Mouse (Mus musculus): ENCODE measurements around the gene Dennd4b. TPM values are rescaled to one million over a fixed set of nuclear protein-coding genes. Genes with fewer than 3 reads are reported as not detected.

The Dennd4b gene
- polyA plus RNA-seq, 1 experiment from 2014 or later, result 2.3 TPM

DNA sequence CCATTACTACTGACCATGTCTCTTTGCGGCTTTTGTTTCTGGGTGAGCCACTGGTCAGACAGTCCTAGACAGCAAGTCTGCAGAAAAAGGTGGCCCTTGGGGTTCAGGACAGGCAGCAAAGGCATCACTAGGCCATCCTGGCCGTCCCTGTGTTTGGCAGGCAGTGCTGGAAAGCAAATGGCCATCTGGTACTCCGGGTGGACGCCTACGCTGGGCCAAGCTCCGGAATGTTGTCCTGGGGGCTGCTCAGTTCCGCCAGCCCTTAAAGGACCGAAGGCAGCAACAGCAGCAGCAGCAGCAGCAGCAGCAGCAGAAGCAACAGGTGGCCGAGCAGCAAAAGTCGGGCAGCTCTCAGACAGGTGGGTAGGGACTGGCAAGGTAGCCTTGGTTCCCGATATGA lies 10.3 kb downstream of the Dennd4b start:
- Histone ChIP-seq H3K4me3 (ENCODE audit: low read depth, low read length) (no peak overlapping the region), H3K4me2 (replicated peaks; ENCODE audit: low read depth, low read length) (no peak overlapping the region), H3K27me3 (replicated peaks; ENCODE audit: insufficient read depth, low read length) (no peaks in the 10 kb centered on the region), H3K9me3 (ENCODE audit: low read length) (no peaks in the 10 kb centered on the region), H3K4me1 (ENCODE audit: insufficient read depth, low read depth, low read length) (no peaks in the 10 kb centered on the region; the same call in 1 of the 2 replicates), H3K36me3 (ENCODE audit: insufficient read depth, low read length) (peaks cover 4% of the 10 kb centered on the region), H3K9ac (replicated peaks; ENCODE audit: low read depth) (no peak overlapping the region), H3K27ac (ENCODE audit: low read length) (no peak overlapping the region)
- DNase-seq (ENCODE audit: low spot score) (no peak), ATAC-seq (no peak)
- TF ChIP-seq EP300 (IDR thresholded peaks at IDR 0.05) (no peak), CTCF (IDR thresholded peaks at IDR 0.05) (no peak)
- WGBS, result 85% methylated on average over 11 of the region's 11 CpGs

DNA sequence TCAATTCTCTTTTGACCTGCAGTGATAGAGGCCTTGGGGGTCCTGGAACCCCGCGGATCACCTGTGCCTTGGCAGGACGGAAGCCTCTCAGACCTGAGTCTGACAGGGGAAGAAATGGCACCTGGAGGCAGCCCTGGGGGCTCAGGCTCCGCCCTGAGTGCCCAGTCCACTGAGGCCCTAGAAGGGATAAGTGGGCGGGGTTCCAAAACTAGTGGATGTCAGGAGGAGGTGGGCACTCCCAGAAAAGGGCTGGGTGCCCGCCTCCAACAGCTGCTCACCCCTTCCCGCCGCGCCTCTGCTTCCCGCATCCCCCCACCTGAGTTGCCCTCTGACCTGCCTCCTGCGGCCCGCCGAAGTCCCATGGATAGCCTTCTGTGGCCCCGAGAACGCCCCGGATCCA lies 11.9 kb downstream of the Dennd4b start:
- Histone ChIP-seq H3K4me2 (replicated peaks; ENCODE audit: low read depth, low read length) (no peak overlapping the region), H3K4me3 (ENCODE audit: low read depth, low read length) (no peak overlapping the region), H3K4me1 (ENCODE audit: insufficient read depth, low read depth, low read length) (no peaks in the 10 kb centered on the region; the same call in 1 of the 2 replicates), H3K27me3 (replicated peaks; ENCODE audit: insufficient read depth, low read length) (no peaks in the 10 kb centered on the region), H3K9ac (replicated peaks; ENCODE audit: low read depth) (no peak overlapping the region), H3K36me3 (ENCODE audit: insufficient read depth, low read length) (peaks cover 4% of the 10 kb centered on the region), H3K27ac (ENCODE audit: low read length) (no peak overlapping the region), H3K9me3 (ENCODE audit: low read length) (no peaks in the 10 kb centered on the region)
- WGBS, result 61% methylated on average over 16 of the region's 16 CpGs
- DNase-seq (ENCODE audit: low spot score) (no peak), ATAC-seq (no peak)
- no peak for TF ChIP-seq CTCF (IDR thresholded peaks at IDR 0.05)
- TF ChIP-seq EP300 (IDR thresholded peaks at IDR 0.05), result no peak

DNA sequence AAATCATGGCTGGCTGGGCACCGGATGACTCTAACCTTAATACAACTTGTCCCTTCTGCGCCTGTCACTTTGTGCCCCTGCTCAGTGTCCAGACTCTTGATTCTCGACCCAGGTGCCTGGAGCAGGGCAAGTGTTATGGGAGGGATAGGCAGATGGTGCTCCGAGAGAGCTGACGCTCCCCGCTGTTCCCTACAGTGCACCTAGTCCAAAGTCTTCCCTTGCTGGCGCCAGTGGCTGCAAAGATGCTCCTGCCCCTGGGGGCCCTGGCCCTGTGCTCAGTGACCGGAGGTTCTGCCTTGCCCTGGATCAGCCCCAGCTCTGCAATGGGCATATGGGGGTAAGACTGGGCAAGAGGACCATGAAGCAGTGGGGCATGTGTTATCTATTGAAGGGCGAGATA lies 12.8 kb downstream of the Dennd4b start:
- ATAC-seq (no peak), DNase-seq (ENCODE audit: low spot score) (no peak)
- Histone ChIP-seq H3K4me1 (ENCODE audit: insufficient read depth, low read depth, low read length) (no peaks in the 10 kb centered on the region; the same call in 1 of the 2 replicates), H3K27me3 (replicated peaks; ENCODE audit: insufficient read depth, low read length) (no peaks in the 10 kb centered on the region), H3K9ac (replicated peaks; ENCODE audit: low read depth) (no peak overlapping the region), H3K4me3 (ENCODE audit: low read depth, low read length) (no peak overlapping the region), H3K9me3 (ENCODE audit: low read length) (no peaks in the 10 kb centered on the region), H3K36me3 (ENCODE audit: insufficient read depth, low read length) (peaks cover 4% of the 10 kb centered on the region), H3K4me2 (replicated peaks; ENCODE audit: low read depth, low read length) (no peak overlapping the region), H3K27ac (ENCODE audit: low read length) (no peak overlapping the region)
- TF ChIP-seq EP300 (IDR thresholded peaks at IDR 0.05) (no peak), CTCF (IDR thresholded peaks at IDR 0.05) (no peak)
- whole genome bisulfite sequencing, result 93% methylated on average over 9 of the region's 9 CpGs

DNA sequence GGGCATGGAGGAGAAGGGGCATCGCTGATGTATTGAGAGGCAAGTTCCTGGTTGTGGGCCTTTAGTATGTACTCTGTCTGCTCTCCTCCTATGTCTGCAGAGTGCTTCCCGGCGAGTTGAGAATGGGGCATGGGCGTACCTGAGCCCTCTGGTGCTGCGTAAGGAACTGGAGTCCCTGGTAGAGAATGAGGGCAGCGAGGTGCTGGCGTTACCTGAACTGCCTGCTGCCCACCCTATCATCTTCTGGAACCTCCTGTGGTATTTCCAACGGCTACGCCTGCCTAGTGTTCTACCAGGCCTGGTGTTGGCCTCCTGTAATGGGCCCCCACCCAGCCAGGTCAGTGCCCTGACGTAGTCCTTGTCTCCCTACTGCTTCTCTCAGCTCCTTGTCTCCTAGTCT lies 13.2 kb downstream of the Dennd4b start:
- DNase-seq (ENCODE audit: low spot score), result no peak
- ATAC-seq, result no peak
- Histone ChIP-seq H3K4me2 (replicated peaks; ENCODE audit: low read depth, low read length) (no peak overlapping the region), H3K9ac (replicated peaks; ENCODE audit: low read depth) (no peak overlapping the region), H3K27me3 (replicated peaks; ENCODE audit: insufficient read depth, low read length) (no peaks in the 10 kb centered on the region), H3K4me3 (ENCODE audit: low read depth, low read length) (no peak overlapping the region), H3K9me3 (ENCODE audit: low read length) (no peaks in the 10 kb centered on the region), H3K4me1 (ENCODE audit: insufficient read depth, low read depth, low read length) (no peaks in the 10 kb centered on the region; the same call in 1 of the 2 replicates), H3K27ac (ENCODE audit: low read length) (no peak overlapping the region), H3K36me3 (ENCODE audit: insufficient read depth, low read length) (peaks cover 4% of the 10 kb centered on the region)
- WGBS, result 95% methylated on average over 10 of the region's 10 CpGs
- TF ChIP-seq CTCF (IDR thresholded peaks at IDR 0.05) (no peak), EP300 (IDR thresholded peaks at IDR 0.05) (no peak)

DNA sequence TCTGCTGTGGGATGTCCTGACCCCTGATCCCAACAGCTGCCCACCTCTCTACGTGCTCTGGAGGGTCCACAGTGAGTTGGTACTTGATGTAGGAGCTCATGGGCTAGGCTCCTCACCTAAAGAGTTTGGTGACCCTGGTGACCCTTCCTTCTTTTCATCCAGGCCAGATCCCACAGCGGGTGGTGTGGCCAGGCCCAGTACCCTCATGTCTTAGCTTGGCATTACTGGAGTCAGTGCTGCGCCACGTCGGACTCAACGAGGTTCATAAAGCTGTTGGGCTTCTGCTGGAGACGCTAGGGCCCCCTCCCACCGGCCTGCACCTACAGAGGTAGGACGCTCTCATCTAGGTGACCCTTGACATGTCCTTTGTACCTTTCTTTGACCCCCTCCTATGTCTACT lies 14.2 kb downstream of the Dennd4b start:
- peaks cover 2% of the 10 kb centered on the region; the same call in 1 of the 2 replicates for H3K36me3 ChIP-seq (ENCODE audit: insufficient read depth, low read length)
- H3K27me3 ChIP-seq (replicated peaks; ENCODE audit: insufficient read depth, low read length), result no peaks in the 10 kb centered on the region
- no peak overlapping the region for H3K27ac ChIP-seq (ENCODE audit: low read length)
- 91% methylated on average over 9 of the region's 9 CpGs for WGBS
- no peak overlapping the region for H3K4me2 ChIP-seq (replicated peaks; ENCODE audit: low read depth, low read length)
- H3K4me1 ChIP-seq (ENCODE audit: insufficient read depth, low read depth, low read length), result no peaks in the 10 kb centered on the region; the same call in 1 of the 2 replicates
- DNase-seq (ENCODE audit: low spot score), result no peak
- H3K9ac ChIP-seq (replicated peaks; ENCODE audit: low read depth), result no peak overlapping the region
- ATAC-seq, result no peak
- TF ChIP-seq EP300 (IDR thresholded peaks at IDR 0.05) (no peak), CTCF (IDR thresholded peaks at IDR 0.05) (no peak)
- no peak overlapping the region for H3K4me3 ChIP-seq (ENCODE audit: low read depth, low read length)
- no peaks in the 10 kb centered on the region for H3K9me3 ChIP-seq (ENCODE audit: low read length)

DNA sequence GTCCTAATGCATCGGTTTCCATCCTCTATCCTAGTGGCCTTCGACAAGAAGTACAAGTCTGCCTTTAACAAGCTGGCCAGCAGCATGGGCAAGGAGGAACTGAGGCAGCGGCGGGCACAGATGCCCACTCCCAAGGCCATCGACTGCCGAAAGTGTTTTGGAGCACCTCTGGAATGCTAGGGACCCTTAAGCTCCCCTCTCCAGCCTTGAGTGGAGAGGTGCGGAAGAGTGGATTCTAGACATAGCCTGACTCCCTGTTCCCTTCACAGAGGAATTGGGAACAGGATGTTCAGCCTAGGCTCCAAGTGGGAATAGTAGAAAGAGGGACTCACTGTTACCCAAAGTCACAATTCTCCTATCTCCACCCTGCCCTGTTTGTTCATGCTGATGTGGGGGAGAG lies 14.8 kb downstream of the Dennd4b start:
- Histone ChIP-seq H3K4me1 (ENCODE audit: insufficient read depth, low read depth, low read length) (no peaks in the 10 kb centered on the region; the same call in 1 of the 2 replicates), H3K27me3 (replicated peaks; ENCODE audit: insufficient read depth, low read length) (no peaks in the 10 kb centered on the region), H3K9ac (replicated peaks; ENCODE audit: low read depth) (no peak overlapping the region), H3K4me3 (ENCODE audit: low read depth, low read length) (no peak overlapping the region), H3K36me3 (ENCODE audit: insufficient read depth, low read length) (no peaks in the 10 kb centered on the region), H3K4me2 (replicated peaks; ENCODE audit: low read depth, low read length) (no peak overlapping the region), H3K9me3 (ENCODE audit: low read length) (no peaks in the 10 kb centered on the region), H3K27ac (ENCODE audit: low read length) (peak overlapping the region; percentile 51; the same call in 1 of the 2 replicates)
- 59% methylated on average over 7 of the region's 7 CpGs for WGBS
- ATAC-seq (peak; percentile 91), DNase-seq (ENCODE audit: low spot score) (peak; percentile 55)
- no peak for TF ChIP-seq CTCF (IDR thresholded peaks at IDR 0.05)
- TF ChIP-seq EP300 (IDR thresholded peaks at IDR 0.05), result peak; percentile 98

GRCm38 (mm10) chr3:90280708-90281107 lies 15.7 kb downstream of the Dennd4b start:
- Histone ChIP-seq H3K27me3 (replicated peaks; ENCODE audit: insufficient read depth, low read length) (no peaks in the 10 kb centered on the region), H3K4me2 (replicated peaks; ENCODE audit: low read depth, low read length) (no peak overlapping the region), H3K4me1 (ENCODE audit: insufficient read depth, low read depth, low read length) (no peaks in the 10 kb centered on the region; the same call in 1 of the 2 replicates), H3K36me3 (ENCODE audit: insufficient read depth, low read length) (no peaks in the 10 kb centered on the region), H3K4me3 (ENCODE audit: low read depth, low read length) (no peak overlapping the region), H3K9ac (replicated peaks; ENCODE audit: low read depth) (no peak overlapping the region), H3K27ac (ENCODE audit: low read length) (peak overlapping the region; percentile 51; the same call in 1 of the 2 replicates), H3K9me3 (ENCODE audit: low read length) (no peaks in the 10 kb centered on the region)
- 83% methylated on average over 9 of the region's 9 CpGs for WGBS
- no peak for DNase-seq (ENCODE audit: low spot score)
- ATAC-seq, result no peak
- TF ChIP-seq EP300 (IDR thresholded peaks at IDR 0.05) (no peak), CTCF (IDR thresholded peaks at IDR 0.05) (no peak)

All from lung, postnatal 0 days (tissue).